Mouse (Mus musculus) bone marrow macrophage, adult 2 months (primary cell): Measurements from ENCODE around the gene Hfe2.

ENCODE experiments used
- CTCF ChIP-seq: IDR thresholded peaks from 2 replicates; pipeline ENCODE4 v1.5.1; 2012; ENCODE audit warnings: low read depth, mild to moderate bottlenecking, low read length, moderate library complexity
- POLR2A ChIP-seq: IDR thresholded peaks from 2 replicates; pipeline ENCODE4 v1.6.1; 2012; ENCODE audit warnings: mild to moderate bottlenecking, low read depth, low read length, borderline replicate concordance

GRCm38 (mm10) chr3:96480684-96481270, 44.2 kb upstream of the Hfe2 start:
- TF ChIP-seq CTCF, result no peak
- no peak for TF ChIP-seq POLR2A
